Mouse (Mus musculus): ENCODE data around the gene Tmem266. TPM values are rescaled to one million over a fixed set of nuclear protein-coding genes. Genes with fewer than 3 reads are reported as not detected.

Tmem266 gene
- total RNA-seq, 2 experiments from 2014 or later = not detected

DNA sequence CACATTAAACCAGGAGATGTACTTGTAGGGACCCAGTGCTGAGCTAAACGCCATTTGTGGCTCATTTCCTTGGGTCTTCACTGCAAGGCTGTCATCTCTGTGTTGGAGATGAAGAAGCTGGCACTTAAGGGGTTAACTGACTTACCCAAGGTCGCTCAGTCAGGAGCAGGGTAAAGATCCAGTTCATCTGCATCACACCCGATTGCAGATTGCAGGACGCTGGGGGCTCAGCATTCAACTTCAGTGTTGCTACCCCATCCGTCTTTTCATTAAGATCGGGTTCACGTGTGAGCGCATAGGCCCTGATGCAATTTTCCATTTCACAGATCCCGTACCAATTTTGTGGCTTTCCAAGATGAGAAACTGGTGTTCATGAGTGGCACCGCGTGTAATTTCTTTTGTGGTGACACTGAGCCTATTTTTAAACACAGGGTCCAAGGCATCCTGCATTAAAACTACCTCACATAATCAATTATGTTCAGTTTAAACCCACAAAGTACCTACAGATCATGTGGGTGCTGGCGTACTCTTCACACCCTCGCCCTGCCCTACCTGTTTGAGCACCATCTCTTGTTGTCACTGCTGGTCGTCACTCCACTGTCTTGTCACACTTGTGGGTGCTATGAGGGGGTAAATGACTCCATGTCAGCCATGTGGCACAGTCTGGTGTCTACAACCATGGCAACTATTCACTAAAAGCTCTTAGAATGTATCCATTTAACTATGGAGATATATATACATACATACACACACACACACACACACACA, 1.6 kb downstream of the Tmem266 start:
- ATAC-seq (replicated peaks; ENCODE audit: poor library complexity, severe bottlenecking) = no peak

DNA sequence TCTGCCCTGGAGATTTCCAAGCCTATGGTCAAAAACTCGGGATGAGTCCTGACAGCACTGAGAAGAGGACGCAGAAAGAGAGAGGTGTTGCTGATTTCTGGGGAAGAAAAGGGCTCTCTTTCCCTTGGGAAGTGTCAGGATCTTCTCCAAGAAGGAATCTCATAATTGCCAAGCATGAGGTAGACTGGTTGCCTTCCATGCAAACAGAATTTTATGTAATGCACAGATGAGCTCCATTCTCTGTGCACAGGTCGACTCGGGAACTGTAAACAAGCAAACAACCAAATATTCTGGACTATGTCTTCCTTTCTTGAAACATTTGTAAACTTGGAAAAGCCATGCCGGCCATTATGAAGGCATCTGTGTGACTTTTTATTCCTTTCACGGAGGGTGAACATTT, 2.7 kb downstream of the Tmem266 start:
- ATAC-seq (replicated peaks; ENCODE audit: poor library complexity, severe bottlenecking) = no peak

DNA sequence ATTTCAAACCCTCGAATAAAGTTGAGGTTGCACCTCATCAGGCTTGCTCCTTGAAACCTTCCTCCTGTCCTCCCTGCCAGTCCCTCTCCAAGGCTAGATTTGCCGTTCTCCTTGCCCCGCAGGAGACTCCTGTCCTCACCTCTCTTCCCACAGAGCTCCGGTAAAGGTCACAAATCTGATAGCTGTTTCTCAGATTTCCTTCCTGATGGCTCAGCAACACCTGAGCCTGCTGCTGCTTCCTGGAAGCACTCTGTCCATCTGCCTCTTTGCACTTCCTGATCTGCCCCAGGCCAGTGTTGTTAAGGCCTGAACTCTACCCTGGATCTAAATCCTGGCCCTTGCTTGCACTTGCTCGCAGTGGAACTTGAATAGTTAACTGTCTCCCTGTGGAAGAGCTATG, 5.8 kb downstream of the Tmem266 start:
- no peak for ATAC-seq (replicated peaks; ENCODE audit: poor library complexity, severe bottlenecking)

DNA sequence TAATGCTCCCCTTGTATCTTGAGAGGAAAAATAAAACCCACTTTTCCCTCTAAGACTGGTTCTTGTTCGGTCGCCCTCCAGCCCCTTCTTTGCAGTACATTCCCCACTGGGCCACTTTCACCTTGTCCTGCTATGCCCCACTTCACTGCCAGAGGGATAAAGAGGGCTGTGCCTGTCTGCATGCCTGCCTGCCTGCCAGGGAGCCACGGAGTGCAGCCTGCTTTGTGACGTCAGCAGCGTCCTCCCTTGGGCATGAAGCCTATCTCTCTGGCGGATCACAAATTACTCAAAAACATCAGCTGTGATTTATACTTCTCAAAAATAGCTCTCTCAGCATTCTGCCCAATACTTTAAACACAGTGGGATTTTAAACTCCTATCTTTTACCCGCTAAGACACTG, 6.2 kb downstream of the Tmem266 start:
- ATAC-seq (replicated peaks; ENCODE audit: poor library complexity, severe bottlenecking) = peak; percentile 27; the same call in 1 of the 2 replicates

DNA sequence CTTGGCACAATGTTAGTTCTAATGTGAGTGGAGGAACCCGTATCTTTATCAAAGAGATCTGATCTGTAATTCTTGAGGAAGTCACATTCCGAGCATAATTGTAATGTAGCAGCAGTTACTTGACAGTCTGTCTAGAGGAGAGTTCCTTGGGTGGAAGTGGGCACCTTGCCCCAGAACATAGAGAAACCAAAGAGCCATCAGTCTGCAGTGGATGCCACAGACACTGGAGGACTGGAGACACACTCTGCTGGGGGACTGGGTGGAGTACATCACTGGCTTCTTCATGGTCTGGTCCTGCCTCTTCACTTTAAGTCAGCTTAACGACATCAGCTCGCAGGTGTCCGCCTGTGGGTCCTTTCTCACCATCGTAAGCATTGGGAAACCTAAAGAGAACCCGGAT, 17.5 kb downstream of the Tmem266 start:
- ATAC-seq (replicated peaks; ENCODE audit: poor library complexity, severe bottlenecking) = no peak

DNA sequence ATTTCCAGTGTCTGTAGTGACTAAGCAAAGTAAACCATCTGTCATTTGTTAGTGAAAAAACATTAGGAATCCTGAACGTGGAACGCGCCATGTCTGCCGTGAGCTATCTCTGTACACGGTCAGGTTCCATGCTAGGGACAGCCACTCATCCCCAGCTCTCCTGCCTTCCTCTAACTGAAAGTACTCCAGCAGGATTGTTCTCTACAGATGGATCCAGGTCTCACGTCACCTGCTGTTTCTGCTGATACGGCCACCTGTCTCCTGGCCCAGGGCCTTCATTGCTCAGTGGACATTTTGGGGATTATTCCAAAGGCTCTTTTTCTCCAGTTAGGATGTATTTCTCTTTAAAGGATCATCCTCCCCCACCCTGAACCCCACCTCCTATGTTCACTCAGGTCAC, 18.6 kb downstream of the Tmem266 start:
- ATAC-seq (replicated peaks; ENCODE audit: poor library complexity, severe bottlenecking) = no peak

DNA sequence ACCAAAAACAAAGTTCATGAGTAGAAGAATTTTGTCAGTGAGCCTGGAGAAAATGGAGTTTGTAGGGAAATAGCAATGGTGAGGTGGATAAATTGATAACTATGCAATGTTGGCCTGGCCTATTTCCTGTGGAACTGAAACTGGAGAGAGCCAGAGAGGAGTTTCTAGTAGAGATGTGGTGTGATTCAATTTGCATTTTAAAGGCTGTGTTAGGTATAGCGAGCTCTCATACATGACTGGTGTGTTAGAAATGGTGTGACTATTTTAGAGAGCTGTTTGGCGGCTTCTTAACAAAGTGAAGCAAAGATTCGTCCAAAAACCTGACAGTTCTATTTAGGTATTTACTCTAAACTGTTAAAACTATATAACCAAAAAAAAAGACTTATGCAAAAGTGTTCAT, 22.0 kb downstream of the Tmem266 start:
- ATAC-seq (replicated peaks; ENCODE audit: poor library complexity, severe bottlenecking) = no peak

DNA sequence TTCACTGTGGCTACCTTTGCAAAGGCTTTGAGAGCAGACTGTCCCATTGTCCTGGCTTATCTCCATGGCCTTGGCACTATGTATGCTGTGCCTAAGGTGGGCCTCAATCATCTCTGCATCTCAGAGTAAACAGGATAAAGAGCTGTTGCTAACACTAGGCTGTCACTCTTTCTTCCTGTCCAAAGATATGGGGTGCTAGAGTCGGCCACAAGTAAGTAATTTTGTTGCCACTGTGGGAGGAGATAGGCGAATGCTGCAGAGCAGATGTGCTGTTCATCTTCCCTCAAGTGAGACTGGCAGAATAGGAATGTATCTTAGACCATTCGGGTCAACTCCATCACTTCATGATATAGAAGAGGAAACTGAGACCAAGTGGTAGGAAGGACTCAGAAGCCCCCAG, 28.0 kb downstream of the Tmem266 start:
- no peak for ATAC-seq (replicated peaks; ENCODE audit: poor library complexity, severe bottlenecking)

DNA sequence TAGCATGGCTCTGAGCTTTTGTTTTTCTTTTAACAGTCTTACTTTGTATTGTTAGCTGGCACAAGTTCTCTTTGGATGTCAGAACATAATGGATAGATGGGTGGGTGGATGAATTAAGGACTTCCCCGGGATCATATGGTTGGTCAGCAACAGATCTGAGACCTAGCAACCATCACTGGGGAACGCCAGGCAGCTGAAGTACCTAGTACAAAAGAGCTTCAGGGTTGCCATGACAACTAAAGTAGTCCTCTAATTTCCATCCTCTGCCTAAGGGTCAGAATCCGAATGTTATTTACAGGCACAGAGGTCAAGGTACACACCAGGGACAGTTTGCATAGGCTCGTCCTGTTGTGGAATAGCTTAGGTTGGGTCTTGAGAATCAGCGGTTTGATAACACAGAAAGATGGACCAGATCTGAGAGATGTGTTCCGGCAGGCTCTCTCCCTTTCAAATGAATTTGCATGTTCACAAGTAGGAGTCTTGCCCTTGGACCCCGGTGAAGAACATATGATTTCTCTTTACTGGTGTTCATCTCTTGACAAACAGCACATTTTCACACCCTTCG, 28.6 kb downstream of the Tmem266 start:
- no peak for ATAC-seq (replicated peaks; ENCODE audit: poor library complexity, severe bottlenecking)

DNA sequence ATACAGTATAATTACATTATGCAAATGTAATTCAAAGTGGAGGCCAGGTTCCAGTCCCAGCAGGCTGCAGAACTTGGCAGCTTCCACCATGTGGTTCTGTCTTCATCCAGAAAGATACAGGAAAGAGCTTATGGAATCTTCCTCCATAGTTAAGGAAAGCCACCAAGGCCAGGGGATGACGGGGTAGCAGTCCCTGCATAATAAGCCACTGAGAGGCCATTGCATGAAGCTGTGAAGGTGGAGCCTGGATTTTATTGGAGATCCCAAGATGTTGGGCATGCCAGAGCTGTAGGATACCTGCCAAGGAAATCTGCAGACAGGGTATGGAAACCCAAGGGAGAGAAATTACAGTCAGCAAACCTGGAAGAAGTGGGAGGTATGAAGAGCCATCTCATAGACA, 30.5 kb downstream of the Tmem266 start:
- no peak for ATAC-seq (replicated peaks; ENCODE audit: poor library complexity, severe bottlenecking)

DNA sequence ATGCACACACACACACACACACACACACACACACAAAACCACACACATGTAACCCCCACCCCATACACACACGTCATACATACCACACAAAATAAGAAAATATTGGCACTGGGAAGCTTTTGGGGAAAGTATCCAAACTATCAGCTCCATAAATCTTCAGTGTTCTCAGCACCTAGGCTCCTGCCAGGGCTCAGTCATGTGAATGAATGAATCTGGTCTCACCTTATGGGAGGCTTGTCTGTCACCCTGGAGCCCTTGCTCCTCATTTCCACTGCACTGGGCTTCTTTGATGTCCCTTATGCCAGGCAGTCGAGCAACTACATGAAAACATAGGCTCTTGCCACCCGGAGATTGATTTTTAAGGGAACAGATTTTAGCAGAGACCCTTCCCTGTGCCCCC, 33.7 kb downstream of the Tmem266 start:
- no peak for ATAC-seq (replicated peaks; ENCODE audit: poor library complexity, severe bottlenecking)

DNA sequence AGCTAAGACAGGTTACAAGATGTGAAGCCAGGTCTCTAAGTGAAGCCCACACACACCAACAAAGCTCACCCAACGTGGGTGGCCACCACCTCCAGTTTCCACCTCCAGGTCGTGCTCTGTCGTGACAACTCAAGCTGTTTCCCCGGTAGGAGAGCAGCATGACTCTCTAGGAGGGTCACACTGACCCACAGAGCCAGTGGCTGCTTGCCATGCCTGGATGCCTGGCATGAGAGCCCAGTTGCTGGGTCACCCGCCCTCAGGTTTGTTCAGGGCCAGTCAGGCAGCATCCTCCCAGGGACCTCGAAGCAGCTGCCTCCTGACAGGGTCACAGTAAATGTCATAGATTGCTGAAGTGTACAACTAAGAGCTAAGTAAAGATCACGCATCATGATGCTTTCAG, 34.1 kb downstream of the Tmem266 start:
- ATAC-seq (replicated peaks; ENCODE audit: poor library complexity, severe bottlenecking) = no peak

DNA sequence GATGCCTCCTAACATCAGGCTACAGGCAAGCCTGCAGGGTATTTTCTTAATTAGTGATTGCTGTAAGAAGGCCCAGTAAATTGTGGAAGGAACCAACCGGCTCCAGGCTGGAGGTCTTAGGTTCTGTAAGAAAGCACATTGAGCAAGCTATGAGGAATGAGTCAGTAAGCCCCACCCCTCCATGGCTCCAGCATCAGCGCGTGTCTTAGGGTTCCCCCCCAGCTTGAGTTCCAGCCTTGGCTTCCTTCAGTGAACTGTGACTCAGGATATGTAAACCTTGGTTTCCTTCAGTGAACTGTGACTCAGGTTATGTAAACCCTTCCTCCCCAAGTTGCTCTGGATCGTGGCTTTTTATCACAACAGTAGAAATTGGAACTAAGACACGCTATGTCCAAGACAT, 35.3 kb downstream of the Tmem266 start:
- peak; percentile 68 for ATAC-seq (replicated peaks; ENCODE audit: poor library complexity, severe bottlenecking)

DNA sequence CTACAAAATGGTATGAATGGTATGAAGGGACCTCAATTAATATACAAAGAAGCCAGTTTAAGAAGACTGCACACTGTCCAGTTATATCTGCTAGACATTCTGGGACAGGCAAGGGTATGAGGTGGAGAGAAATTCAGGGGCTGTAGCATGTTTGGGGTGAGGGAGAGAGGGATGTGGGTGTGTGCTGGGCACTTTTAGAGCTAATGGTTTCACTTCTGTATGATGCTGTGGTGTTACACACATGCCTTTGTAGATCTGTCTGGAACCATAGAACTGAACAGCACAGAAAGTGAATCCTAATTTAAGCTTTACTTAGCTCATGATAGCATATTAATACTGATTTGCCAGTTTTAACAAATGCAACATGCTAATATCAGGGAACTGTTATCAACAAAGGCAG, 37.0 kb downstream of the Tmem266 start:
- ATAC-seq (replicated peaks; ENCODE audit: poor library complexity, severe bottlenecking) = peak; percentile 68

DNA sequence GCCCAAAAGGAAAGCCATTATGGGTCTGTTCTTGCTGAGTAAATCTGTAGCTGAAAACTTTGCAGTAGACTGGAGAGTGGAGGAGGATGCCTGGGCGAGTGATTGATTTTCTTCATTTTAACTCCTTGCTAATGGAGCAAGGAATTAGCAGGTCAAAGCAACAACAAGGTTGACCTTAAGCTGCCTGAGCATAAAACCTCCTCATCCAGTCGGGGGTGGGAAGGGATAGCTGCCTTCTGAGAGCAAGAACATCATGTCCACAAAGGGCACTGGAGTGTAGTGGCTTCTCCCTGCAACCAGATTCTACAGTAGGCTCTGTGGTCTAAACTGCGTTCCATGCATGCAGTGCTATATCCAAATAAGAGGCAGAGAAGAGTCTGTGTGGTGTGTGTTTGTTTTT, 41.3 kb downstream of the Tmem266 start:
- no peak for ATAC-seq (replicated peaks; ENCODE audit: poor library complexity, severe bottlenecking)

DNA sequence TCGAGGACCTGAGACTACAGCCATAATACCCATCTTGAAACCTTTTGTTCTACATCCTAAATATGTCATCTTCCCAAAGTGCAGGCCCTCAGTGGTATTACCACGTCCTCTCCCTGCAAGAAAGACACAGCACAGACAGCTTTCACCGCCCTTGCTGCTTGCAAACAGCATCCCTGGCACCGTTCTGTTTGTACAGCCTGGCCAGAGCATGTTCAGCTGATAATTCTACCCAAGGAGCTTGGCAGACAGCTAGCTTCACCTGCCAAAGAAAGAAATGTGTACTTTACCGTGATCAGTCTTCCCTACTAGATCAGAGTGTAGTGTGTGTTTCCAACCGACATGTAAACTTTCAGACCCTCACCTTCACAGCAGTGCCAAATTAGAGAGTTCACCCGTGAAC, 45.2 kb downstream of the Tmem266 start:
- ATAC-seq (replicated peaks; ENCODE audit: poor library complexity, severe bottlenecking) = no peak

DNA sequence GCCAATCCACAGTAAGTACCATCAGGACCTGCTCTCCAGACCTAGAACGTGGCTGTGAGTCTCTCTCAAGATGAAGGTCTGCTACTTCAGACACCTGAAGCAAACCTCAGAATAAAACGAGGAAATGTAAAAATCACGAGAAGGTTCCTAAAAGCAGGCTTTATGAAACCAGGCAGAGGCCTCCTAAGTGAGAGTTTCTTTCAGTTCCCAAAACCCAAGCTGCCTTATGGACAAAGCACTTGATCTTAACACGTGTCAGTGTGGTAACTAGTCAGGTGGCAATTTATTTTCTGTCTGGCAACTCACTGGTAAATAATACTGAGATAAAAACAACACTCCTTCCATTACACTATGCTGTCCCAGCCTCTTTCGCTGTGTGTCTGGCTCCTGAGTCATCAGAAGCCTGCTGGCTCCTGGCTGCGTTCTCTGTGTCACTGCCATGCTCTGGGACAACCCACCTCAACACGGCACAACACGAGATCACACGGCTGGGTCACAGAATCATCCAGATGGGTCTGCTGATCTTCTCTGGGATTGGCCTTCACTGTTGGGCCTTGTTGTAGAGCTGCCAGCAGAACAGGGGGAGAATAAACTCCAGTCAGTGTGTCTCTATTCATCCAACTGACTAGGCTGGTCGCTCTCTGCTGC, 51.0 kb downstream of the Tmem266 start:
- ATAC-seq (replicated peaks; ENCODE audit: poor library complexity, severe bottlenecking) = peak; percentile 86

DNA sequence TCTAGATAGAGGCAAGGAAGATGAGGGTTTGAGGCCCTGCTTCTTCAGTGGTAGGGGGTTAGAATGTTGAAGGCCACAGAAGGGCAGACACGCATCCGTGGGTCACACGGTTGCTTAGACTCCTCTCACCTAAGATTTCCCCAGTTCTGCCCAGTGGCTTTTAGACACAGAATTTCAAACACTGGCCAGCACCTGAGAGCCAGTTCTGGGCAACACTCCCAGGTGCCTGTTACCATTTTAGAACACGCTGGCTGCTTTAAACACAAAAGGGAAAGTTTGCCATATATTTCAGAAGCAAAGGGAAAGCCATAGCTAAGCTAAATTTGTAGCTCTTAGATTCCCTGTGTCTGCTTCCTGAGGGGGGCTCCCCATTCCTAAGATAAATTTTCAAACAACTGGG, 54.7 kb downstream of the Tmem266 start:
- no peak for ATAC-seq (replicated peaks; ENCODE audit: poor library complexity, severe bottlenecking)

DNA sequence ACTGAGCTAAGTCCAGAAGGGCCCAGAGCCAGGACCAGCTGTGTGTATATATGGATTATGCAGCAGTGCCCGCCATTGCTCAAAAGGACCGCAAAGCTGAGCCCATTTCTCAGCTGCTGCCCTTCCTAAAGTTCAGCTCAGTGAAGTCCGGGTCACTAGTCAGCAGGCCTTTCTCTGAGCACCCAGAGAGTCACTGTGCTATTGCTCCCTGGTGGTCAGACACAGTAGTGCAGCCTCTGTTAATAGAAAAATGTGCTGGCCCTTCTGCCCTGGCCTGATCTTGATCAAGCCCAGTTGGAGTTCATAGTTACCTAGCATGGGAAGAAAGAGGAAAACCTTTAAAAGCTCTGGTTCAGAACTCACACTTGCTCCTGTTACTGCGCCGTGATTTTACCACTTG, 55.7 kb downstream of the Tmem266 start:
- ATAC-seq (replicated peaks; ENCODE audit: poor library complexity, severe bottlenecking) = peak; percentile 54

DNA sequence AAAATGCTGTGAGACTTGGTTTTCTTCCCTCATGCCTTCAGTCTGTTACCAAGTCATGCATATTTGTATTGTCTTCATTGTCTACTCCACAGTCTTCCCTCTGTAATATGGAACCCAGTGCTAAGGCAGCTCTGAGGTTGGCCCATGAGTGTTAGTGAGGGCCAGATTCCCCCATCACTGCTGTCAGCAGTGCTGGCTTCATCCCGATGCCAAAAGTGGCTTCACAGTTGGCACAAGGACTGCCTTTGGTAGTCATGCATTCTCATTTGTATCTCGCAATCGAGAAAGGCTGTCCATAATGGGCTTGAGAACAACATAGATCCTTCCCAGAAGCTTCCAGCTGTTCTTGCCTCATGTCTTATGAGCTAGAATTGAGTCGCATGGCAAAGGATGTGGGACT, 59.4 kb downstream of the Tmem266 start:
- no peak for ATAC-seq (replicated peaks; ENCODE audit: poor library complexity, severe bottlenecking)

DNA sequence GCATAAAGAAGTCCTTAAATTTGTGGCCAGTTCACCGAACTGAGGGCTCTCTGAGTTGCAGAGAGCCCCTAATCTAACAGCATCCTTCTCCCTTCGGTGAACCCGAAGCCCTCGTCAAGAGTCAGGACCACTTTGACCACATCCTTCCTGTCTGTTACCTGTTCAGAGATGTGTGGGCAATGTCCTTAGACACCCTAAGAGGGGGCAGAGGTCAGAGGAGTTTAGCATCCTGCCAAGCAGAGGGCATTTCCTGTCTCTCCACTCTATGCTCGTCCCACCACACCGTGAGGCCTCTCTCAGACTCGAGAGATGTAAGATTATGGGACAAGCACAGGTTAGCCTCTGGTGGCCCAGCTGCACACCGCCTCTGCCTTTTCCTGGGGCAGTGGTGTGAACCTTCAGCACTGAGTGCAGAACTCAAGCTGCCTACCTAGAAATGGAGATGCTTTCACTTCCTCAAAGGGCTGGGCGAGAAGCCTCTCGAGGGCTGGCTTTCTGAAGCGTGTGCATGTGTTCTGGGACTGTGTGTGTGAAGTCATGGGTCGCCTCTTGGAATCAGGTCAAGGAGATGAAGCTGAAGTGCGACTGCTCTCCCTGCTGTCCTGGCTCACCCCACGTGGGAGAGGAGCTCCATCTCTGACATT, 61.3 kb downstream of the Tmem266 start:
- ATAC-seq (replicated peaks; ENCODE audit: poor library complexity, severe bottlenecking) = peak; percentile 82
